Mouse (Mus musculus): ENCODE measurements around the gene Atpif1.

- TF ChIP-seq CTCF (IDR thresholded peaks at IDR 0.05; ENCODE audit: control insufficient read depth, insufficient read depth, insufficient read length) (no peak), CEBPB (IDR thresholded peaks at IDR 0.05; ENCODE audit: low read depth) (no peak), FOSL1 (IDR thresholded peaks at IDR 0.05; ENCODE audit: insufficient read depth, low read length, poor library complexity, severe bottlenecking) (no peak)
These were observed 31.8 kb downstream of the Atpif1 start for GRCm38 (mm10) chr4:132501639-132502038.

Data from C2C12 (cell line).